Mouse (Mus musculus): ENCODE data around the gene Lrig2.

- TF ChIP-seq CTCF (IDR thresholded peaks at IDR 0.05; ENCODE audit: low read depth) = no peak
- no peak for TF ChIP-seq EP300 (IDR thresholded peaks at IDR 0.05; ENCODE audit: low read depth)
Observed at GRCm38 (mm10) chr3:104461226-104461625, 50.5 kb downstream of the Lrig2 start.

Data from liver, postnatal 0 days (tissue).